Mouse (Mus musculus) kidney, adult 2 months (tissue): ENCODE data around the gene Rad51b.

ENCODE experiments used
- CTCF ChIP-seq: fragments of 200-500 bp; conservative IDR thresholded peaks from 2 replicates; pipeline ENCODE4 v1.5.1; 2011; ENCODE audit warnings: low read depth, mild to moderate bottlenecking, control low read depth, low read length, moderate library complexity, mixed read lengths; ENCODE audit not compliant: insufficient read depth, insufficient read length
- POLR2A ChIP-seq: fragments of 200-500 bp; IDR thresholded peaks from one replicate; pipeline ENCODE4 v1.6.1; 2011; ENCODE audit warnings: low read depth, low read length, control low read depth

DNA sequence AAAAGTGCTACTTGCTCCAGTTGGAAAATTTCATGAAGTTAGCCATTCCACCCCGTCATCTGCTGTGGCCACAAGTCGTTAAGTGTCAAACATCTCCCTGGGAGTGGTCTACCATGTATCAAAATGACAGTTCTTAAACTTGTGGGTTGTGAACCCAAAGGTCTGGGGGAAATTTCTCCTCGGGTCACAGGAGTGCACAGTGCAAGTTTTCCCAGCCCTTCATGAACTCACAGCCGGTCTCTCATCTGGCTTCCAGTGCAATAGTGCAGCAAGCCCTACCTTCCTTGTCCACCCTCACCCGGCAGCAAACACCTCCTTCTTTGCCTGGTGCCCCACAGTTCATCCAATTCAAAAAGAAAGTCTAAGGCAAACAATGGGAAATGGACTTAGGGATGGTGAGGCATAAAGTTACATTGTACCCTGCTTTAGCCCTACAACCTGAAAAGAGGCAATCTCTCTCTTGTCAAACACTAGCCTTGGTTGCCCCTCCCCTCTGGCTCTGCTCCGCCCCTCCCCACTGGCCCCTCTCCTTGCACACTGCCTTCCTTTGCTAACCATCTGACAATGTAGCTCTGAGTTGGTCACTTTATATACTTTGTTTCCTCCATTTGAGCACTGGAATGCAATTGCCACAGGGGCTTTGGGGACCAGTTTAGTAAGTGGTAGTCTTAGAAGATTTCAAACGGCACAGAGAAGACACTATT lies 390.8 kb downstream of the Rad51b start:
- TF ChIP-seq CTCF (no peak), POLR2A (no peak)
